Mouse (Mus musculus) lung, embryonic 14.5 days (tissue): ENCODE data around the gene Wfikkn1. TPM values are rescaled to one million over a fixed set of nuclear protein-coding genes. Genes with fewer than 3 reads are reported as not detected.

Experiments
- ATAC-seq: fragments of 200-750 bp; cut with Nextera tagmentation; 2 replicates; pipeline ENCODE4 v1.8.0; 2017; ENCODE audit warnings: mild to moderate bottlenecking, moderate TSS enrichment, moderate library complexity; ENCODE audit not compliant: insufficient read depth
- DNase-seq: peaks from one replicate; pipeline ENCODE4 v3.0.0-alpha.2; 2015
- H3K27ac ChIP-seq: fragments of 300-500 bp; sonication (generic); 2 replicates; pipeline ENCODE4 v1.5.1; 2014; ENCODE audit warnings: low read depth, mild to moderate bottlenecking, moderate library complexity
- H3K27me3 ChIP-seq: fragments of 300-500 bp; sonication (generic); 2 replicates; pipeline ENCODE4 v1.6.1; 2014; ENCODE audit warnings: low read length, control low read depth; ENCODE audit not compliant: insufficient read depth
- H3K36me3 ChIP-seq: fragments of 300-500 bp; sonication (generic); 2 replicates; pipeline ENCODE4 v1.6.1; 2014; ENCODE audit warnings: control low read depth; ENCODE audit not compliant: insufficient read depth
- H3K4me1 ChIP-seq: fragments of 300-500 bp; sonication (generic); 2 replicates; pipeline ENCODE4 v1.6.1; 2014; ENCODE audit warnings: antibody characterized with exemption, control low read depth; ENCODE audit not compliant: insufficient read depth
- H3K4me2 ChIP-seq: fragments of 300-500 bp; sonication (generic); 2 replicates; pipeline ENCODE4 v1.6.1; 2014; ENCODE audit warnings: mild to moderate bottlenecking
- H3K4me3 ChIP-seq: fragments of 300-500 bp; sonication (generic); 2 replicates; pipeline ENCODE4 v1.5.1; 2014; ENCODE audit warnings: low read depth, low read length
- H3K9ac ChIP-seq: fragments of 300-500 bp; sonication (generic); 2 replicates; pipeline ENCODE4 v1.6.1; 2014
- H3K9me3 ChIP-seq: fragments of 300-500 bp; sonication (generic); 2 replicates; pipeline ENCODE4 v1.6.1; 2016; ENCODE audit warnings: low read depth, low read length, control low read depth
- CTCF ChIP-seq: IDR thresholded peaks from 2 replicates; pipeline ENCODE4 v1.5.1; 2016; ENCODE audit warnings: antibody characterized with exemption, low read depth
- WGBS: fragments of 180-500 bp; shearing (Covaris S2); extraction: QIAGEN DNeasy Blood & Tissue Kit; methylation state at CpG from one replicate; pipeline ENCODE4 v1.1.7; 2014; 5-methylcytosine and 5-hydroxymethylcytosine counted together
- polyA plus RNA-seq: library from polyadenylated mRNA; unstranded; fragments of >200 nt; fragmentation: Nextera tagmentation; extraction: Ambion mirVana; gene quantifications from 2 replicates; pipeline ENCODE4 v1.2.1, GENCODE M21; 2014

The Wfikkn1 gene
- polyA plus RNA-seq, 1 experiment from 2014 or later: 0.87 TPM

GRCm38 (mm10) chr17:25879261-25879660, 1.4 kb downstream of the Wfikkn1 start:
- WGBS: 52% methylated on average over 4 of the region's 4 CpGs

GRCm38 (mm10) chr17:25878611-25879180, 2.0 kb downstream of the Wfikkn1 start:
- DNase-seq (no peak), ATAC-seq (no peak)
- no peak overlapping the region for H3K4me3 ChIP-seq
- no peak overlapping the region for H3K9ac ChIP-seq
- no peak for TF ChIP-seq CTCF
- WGBS: 89% methylated on average over 19 of the region's 19 CpGs
- H3K27ac ChIP-seq: no peak overlapping the region
- no peaks in the 10 kb centered on the region for H3K9me3 ChIP-seq
- H3K4me2 ChIP-seq: no peak overlapping the region
- H3K27me3 ChIP-seq: no peaks in the 10 kb centered on the region
- peaks cover 49% of the 10 kb centered on the region for H3K36me3 ChIP-seq
- peaks cover 12% of the 10 kb centered on the region; the same call in 1 of the 2 replicates for H3K4me1 ChIP-seq

More at GRCm38 (mm10) chr17:25879261-25879660, 1.4 kb downstream of the Wfikkn1 start:
- Histone ChIP-seq H3K9me3 (no peaks in the 10 kb centered on the region), H3K9ac (no peak overlapping the region), H3K4me1 (peaks cover 7% of the 10 kb centered on the region; the same call in 1 of the 2 replicates), H3K36me3 (peaks cover 55% of the 10 kb centered on the region), H3K27ac (no peak overlapping the region), H3K4me2 (no peak overlapping the region), H3K4me3 (no peak overlapping the region), H3K27me3 (no peaks in the 10 kb centered on the region)
- peak; percentile 58 for TF ChIP-seq CTCF
- DNase-seq (peak; percentile 39), ATAC-seq (no peak)

DNA sequence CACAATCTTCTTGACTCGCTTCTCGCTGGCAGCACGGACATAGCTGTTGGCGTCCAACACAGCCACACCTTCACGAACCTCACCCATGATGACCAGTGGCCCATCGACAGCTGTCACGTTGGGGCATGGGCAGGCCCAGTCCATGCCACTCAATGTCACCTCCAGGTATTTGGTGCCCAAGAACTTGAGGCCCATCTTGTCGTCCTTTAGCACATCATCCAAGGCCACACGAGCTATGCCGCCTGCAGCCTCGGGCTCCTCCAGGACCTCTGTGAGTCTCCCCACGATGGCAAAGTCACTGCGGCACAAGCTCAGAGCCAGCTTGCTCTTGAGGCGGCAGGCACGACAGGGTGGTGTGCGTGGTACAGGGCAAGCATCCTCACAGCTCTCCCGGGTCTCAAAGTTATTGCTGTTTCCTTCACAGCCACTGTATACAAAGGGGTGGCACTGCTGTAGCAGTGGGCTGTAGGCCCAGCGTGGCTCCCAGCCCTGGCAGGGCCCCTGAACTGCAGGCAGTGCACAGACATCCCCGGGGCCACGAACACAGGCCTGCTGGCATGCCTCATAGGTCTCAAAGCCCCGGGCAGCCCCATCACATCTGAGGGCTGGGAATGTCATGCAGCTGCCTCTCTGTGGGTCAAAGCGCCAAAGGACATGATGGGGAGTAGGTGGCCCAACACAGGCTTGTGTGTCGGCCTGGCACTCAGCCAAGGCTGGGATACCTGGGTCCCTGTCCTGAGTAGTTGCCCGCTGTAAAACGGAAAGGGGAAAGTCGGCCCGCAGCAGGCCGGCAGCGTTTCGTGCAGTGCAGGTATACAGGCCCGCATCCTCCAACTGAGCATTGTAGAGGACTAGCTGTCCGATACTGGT, 2.7 kb downstream of the Wfikkn1 start:
- Histone ChIP-seq H3K27me3 (no peaks in the 10 kb centered on the region), H3K27ac (no peak overlapping the region), H3K4me3 (no peak overlapping the region), H3K9me3 (no peaks in the 10 kb centered on the region), H3K4me1 (peaks cover 12% of the 10 kb centered on the region; the same call in 1 of the 2 replicates), H3K4me2 (no peak overlapping the region), H3K36me3 (peaks cover 42% of the 10 kb centered on the region), H3K9ac (no peak overlapping the region)
- WGBS: 89% methylated on average over 32 of the region's 32 CpGs
- DNase-seq (no peak), ATAC-seq (no peak)
- TF ChIP-seq CTCF: no peak

GRCm38 (mm10) chr17:25877025-25877424, 3.6 kb downstream of the Wfikkn1 start:
- H3K9me3 ChIP-seq: no peaks in the 10 kb centered on the region
- H3K4me3 ChIP-seq: no peak overlapping the region
- 80% methylated on average over 3 of the region's 3 CpGs for WGBS
- peaks cover 33% of the 10 kb centered on the region for H3K36me3 ChIP-seq
- no peak overlapping the region for H3K27ac ChIP-seq
- no peak for TF ChIP-seq CTCF
- H3K4me1 ChIP-seq: peaks cover 12% of the 10 kb centered on the region; the same call in 1 of the 2 replicates
- H3K27me3 ChIP-seq: no peaks in the 10 kb centered on the region
- H3K4me2 ChIP-seq: peak overlapping the region; percentile 18; the same call in 1 of the 2 replicates
- no peak for ATAC-seq
- DNase-seq: no peak
- H3K9ac ChIP-seq: no peak overlapping the region

DNA sequence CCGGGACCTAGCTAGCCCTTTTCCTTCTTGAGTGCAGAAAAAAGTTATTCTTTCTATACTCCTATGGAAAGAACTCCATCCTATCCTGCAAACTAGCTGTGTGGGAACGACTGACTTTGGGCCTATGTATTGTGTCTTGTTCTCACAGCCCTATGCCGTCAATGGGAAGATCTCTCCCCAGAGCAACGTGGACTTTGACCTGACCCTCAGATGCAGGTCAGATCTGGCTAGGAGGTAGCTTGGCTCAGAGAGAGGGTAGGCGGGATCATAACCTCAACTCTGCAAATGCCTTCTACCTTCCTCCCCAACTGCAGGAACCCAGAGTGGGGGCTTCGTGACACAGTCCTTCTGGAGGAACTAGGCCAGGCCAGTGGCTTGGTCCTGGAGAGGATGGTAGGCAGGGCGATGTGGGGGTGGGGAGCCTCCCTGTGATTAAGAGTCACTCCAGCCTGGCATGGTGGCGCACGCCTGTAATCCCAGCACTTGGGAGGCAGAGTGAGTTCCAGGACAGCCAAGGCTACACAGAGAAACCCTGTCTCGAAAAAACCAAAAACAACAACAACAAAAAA, 4.2 kb downstream of the Wfikkn1 start:
- Histone ChIP-seq H3K4me2 (peak overlapping the region; percentile 94), H3K4me3 (peak overlapping the region; percentile 76), H3K27me3 (no peaks in the 10 kb centered on the region), H3K9me3 (no peaks in the 10 kb centered on the region), H3K9ac (peak overlapping the region; percentile 65), H3K36me3 (peaks cover 27% of the 10 kb centered on the region), H3K27ac (no peak overlapping the region), H3K4me1 (peaks cover 12% of the 10 kb centered on the region; the same call in 1 of the 2 replicates)
- TF ChIP-seq CTCF: no peak
- ATAC-seq (no peak), DNase-seq (no peak)
- WGBS: 61% methylated on average over 10 of the region's 10 CpGs

- Histone ChIP-seq H3K4me3 (peak overlapping the region; percentile 76), H3K4me2 (peak overlapping the region; percentile 94), H3K36me3 (peaks cover 22% of the 10 kb centered on the region), H3K27ac (peak overlapping the region; percentile 91), H3K9me3 (no peaks in the 10 kb centered on the region), H3K9ac (peak overlapping the region; percentile 65), H3K4me1 (peaks cover 12% of the 10 kb centered on the region; the same call in 1 of the 2 replicates), H3K27me3 (no peaks in the 10 kb centered on the region)
- DNase-seq (peak; percentile 94), ATAC-seq (peak; percentile 94)
- 1% methylated on average over 59 of the region's 59 CpGs for whole genome bisulfite sequencing
- TF ChIP-seq CTCF: peak; percentile 37; the same call in 1 of the 2 replicates
Observed at GRCm38 (mm10) chr17:25875171-25876136, 5.2 kb downstream of the Wfikkn1 start.
